Mouse (Mus musculus) G1E (cell line): ENCODE results near the gene Trmt1. TPM values are rescaled to one million over a fixed set of nuclear protein-coding genes. Genes with fewer than 3 reads are reported as not detected.
"Not testable (repeated sequence)": the region's sequence is repeated elsewhere in the genome, so short reads cannot be mapped to it uniquely, and the experiment has no call there.

Source experiments
- ATAC-seq: 2 replicates; pipeline ENCODE4 v1.8.0; 2016; ENCODE audit warnings: mild to moderate bottlenecking; ENCODE audit not compliant: insufficient number of reproducible peaks, poor library complexity, low FRiP score, severe bottlenecking; ENCODE audit errors: extremely low read depth
- DNase-seq: peaks from one replicate; pipeline ENCODE4 v3.0.0; 2012; ENCODE audit warnings: low spot score
- H3K27me3 ChIP-seq: 2 replicates; pipeline ENCODE4 v1.6.1; 2012; ENCODE audit warnings: mild to moderate bottlenecking, low read length, inconsistent platforms; ENCODE audit not compliant: insufficient read depth
- H3K36me3 ChIP-seq: replicated peaks from 2 replicates; pipeline ENCODE3; 2012; ENCODE audit warnings: mild to moderate bottlenecking, inconsistent platforms
- H3K4me1 ChIP-seq: 2 replicates; pipeline ENCODE4 v1.6.1; 2012; ENCODE audit warnings: low read depth, low read length, inconsistent platforms, mixed read lengths; ENCODE audit not compliant: insufficient read depth
- H3K4me3 ChIP-seq: 2 replicates; pipeline ENCODE4 v1.5.1; 2012; ENCODE audit warnings: low read depth, mild to moderate bottlenecking, inconsistent platforms, low read length, moderate library complexity, mixed read lengths
- H3K9me3 ChIP-seq: replicated peaks from 2 replicates; pipeline ENCODE4 v1.6.1; 2012; ENCODE audit warnings: inconsistent platforms
- CTCF ChIP-seq: IDR thresholded peaks from 2 replicates; pipeline ENCODE4 v1.5.1; 2012; ENCODE audit warnings: low read depth, low read length, inconsistent platforms, mixed read lengths
- GATA1 ChIP-seq: IDR thresholded peaks from 2 replicates; pipeline ENCODE4 v1.6.1; 2012; ENCODE audit warnings: borderline replicate concordance, low read length, inconsistent platforms, mixed read lengths
- GATA2 ChIP-seq: IDR thresholded peaks from 2 replicates; pipeline ENCODE4 v1.6.1; 2012; ENCODE audit warnings: low read depth, low read length, inconsistent platforms, borderline replicate concordance
- POLR2AphosphoS5 ChIP-seq: IDR thresholded peaks from 2 replicates; pipeline ENCODE4 v1.6.1; 2012; ENCODE audit warnings: low read depth, low read length, inconsistent platforms; ENCODE audit not compliant: insufficient replicate concordance
- TAL1 ChIP-seq: conservative IDR thresholded peaks from 2 replicates; pipeline ENCODE4 v1.6.1; 2012; ENCODE audit warnings: low read depth, low read length, inconsistent platforms, mixed read lengths
- polyA plus RNA-seq: library from polyadenylated mRNA; stranded (reverse); fragments of >175 nt; gene quantifications from 2 replicates; pipeline ENCODE4 v1.2.3, GENCODE M21; 2012
- total RNA-seq, 2 experiments: library from RNA; stranded (forward) in 1 of 2; stranded (reverse) in 1 of 2; fragments of 200-1000 nt in 1 of 2; fragments of >200 nt in 1 of 2; fragmentation: Nextera tagmentation in 1 of 2; gene quantifications; 2 replicates each; pipeline ENCODE4 v1.2.3; 2014 to 2017

Gene Trmt1
- total and polyA plus RNA-seq, 3 experiments: 64.9 to 244 (median 68.2) TPM

DNA sequence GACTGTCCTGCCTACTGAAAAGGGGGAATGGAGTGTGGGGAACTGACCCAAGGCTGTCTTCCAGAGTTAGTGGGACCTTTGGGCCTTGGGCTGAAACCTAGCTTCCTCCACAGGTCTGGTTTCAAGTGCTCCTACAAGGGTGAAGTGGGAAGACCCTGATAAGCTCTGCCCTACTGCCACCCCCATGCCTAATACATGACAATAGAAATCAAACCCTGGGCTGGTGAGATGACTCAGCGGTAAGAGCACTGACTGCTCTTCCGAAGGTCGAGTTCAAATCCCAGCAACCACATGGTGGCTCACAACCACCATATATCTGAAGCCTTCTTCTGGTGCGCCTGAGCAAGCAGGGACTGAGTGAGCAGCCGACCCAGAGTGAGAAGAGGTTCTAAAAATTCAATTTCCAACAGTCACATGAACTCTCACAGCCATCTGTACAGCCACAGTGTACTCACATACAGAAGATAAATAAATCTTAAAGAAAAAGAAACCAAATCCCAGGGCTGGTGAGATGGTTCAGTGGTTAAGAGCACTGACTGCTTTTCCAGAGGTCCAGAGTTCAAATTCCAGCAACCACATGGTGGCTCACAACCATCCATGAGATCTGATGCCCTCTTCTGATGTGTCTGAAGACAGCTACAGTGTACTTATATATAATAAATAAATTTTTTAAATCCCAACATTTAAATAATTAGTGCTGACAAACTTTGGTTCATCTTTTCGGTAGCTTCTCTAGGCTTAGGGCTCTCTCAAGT is 17.2 kb upstream of the Trmt1 start:
- no peaks in the 10 kb centered on the region for H3K9me3 ChIP-seq
- H3K36me3 ChIP-seq: peaks cover 63% of the 10 kb centered on the region
- TF ChIP-seq TAL1 (no peak), GATA1 (no peak), POLR2AphosphoS5 (no peak; the same call in 1 of the 2 replicates), GATA2 (no peak), CTCF (no peak)
- no peaks in the 10 kb centered on the region for H3K27me3 ChIP-seq
- H3K4me1 ChIP-seq: peaks cover 63% of the 10 kb centered on the region
- no peak overlapping the region for H3K4me3 ChIP-seq
- DNase-seq: no peak
- no peak for ATAC-seq

DNA sequence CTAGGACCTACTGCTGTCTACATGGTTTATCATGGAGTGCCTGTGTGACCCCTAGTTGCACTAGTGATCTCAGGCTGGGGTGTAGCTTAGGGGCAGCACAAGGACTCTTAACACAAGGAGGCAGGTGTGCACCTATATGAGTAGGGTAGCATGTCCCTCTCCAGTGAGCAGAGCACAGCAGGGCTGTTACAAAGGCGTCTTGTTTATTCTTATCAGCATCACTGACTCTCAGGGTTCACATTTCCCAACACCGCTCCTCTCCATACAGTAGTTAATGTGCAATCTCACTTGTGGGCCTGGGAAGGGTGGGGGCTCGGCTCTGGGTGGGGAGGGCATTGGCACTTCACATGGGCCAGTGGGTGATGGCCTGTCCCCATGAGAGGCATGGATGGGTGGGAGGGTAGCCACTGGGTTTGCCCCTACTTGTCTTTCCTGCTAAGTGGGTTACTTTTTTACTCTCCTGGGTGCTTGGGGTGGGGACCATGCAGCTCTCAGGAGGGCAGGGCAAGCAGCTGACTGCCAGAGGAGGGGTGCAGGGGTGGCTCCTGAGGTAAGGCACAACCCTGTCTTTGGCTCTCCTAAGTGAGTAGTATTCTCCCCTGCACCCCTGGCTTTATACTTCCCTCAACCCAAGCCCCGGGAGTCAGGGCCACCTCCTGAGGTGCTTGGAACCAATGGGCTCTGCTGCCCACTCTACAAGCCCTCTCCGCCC is 15.7 kb upstream of the Trmt1 start:
- H3K27me3 ChIP-seq, DNase-seq, H3K4me3 ChIP-seq, H3K9me3 ChIP-seq, ATAC-seq: not testable (repeated sequence)
- Histone ChIP-seq H3K4me1 (peaks cover 61% of the 10 kb centered on the region), H3K36me3 (peaks cover 78% of the 10 kb centered on the region)

DNA sequence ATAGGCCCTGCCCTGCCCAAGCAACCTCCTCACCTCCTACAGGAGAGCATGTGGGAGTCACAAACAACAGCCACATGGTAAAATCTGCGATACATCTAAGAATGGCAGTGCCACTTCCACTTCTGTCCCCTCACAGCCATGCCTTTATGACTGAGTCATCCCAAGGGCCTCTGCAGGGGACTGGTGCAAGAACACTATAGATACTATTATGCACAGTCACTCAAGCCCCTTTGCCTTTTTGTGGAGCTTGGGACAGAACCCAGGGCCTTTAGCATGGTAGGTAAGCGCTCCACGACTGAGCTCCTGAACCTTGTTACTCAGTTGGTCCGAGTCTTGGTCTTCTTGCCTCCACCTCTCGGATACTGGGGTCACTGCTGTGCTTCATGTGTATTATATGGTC is 8.8 kb upstream of the Trmt1 start:
- no peaks in the 10 kb centered on the region for H3K27me3 ChIP-seq
- H3K4me3 ChIP-seq: no peak overlapping the region
- no peaks in the 10 kb centered on the region for H3K9me3 ChIP-seq
- peaks cover 95% of the 10 kb centered on the region for H3K36me3 ChIP-seq
- TF ChIP-seq GATA2 (no peak), TAL1 (no peak), GATA1 (no peak), POLR2AphosphoS5 (no peak), CTCF (no peak)
- DNase-seq (no peak), ATAC-seq (no peak)
- peaks cover 57% of the 10 kb centered on the region for H3K4me1 ChIP-seq

DNA sequence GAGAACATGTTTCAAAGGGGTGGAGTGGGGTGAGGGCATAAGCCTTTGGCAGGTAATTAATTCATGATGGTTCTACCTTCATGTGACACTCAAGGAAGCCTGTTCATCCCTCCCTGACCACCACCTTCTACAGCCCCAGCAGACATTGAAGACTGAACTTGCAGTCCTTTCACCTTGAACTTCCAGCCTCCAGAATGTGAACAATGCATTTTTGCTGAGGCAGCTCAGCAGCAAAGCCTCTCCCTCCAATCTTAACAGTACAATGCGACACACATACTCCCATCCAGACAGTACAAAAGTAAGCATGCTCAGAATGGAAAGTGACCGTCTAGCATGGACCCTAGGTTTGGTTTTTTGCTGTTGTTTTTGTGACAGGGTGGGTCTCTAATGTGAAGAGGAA is 4.6 kb upstream of the Trmt1 start:
- H3K4me3 ChIP-seq: no peak overlapping the region
- H3K9me3 ChIP-seq: no peaks in the 10 kb centered on the region
- peaks cover 74% of the 10 kb centered on the region for H3K4me1 ChIP-seq
- ATAC-seq (no peak), DNase-seq (no peak)
- H3K36me3 ChIP-seq: peaks cover 91% of the 10 kb centered on the region
- H3K27me3 ChIP-seq: no peaks in the 10 kb centered on the region
- TF ChIP-seq CTCF (no peak), TAL1 (no peak), POLR2AphosphoS5 (no peak)

DNA sequence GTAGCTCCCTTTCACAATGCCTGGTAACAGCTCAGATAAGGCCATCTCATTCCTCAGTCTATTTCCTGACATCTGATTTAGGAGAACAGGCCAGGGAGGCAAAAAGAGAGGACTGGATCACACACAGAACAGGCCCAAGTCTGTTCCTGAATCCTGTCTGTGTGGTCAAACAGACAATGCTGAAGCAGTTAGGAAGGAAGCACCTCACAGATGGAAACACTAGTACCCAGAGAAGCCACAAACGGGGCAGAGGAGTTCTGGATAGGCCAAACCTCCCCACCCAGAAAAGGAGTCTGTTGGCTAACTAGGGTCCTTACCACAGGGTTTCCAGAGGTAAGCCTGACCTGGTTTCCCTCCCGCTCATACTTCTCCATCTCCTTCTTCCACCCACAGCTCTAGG is 3.9 kb upstream of the Trmt1 start:
- TF ChIP-seq POLR2AphosphoS5 (no peak), GATA1 (no peak), CTCF (no peak)
- DNase-seq: no peak
- no peak overlapping the region for H3K4me3 ChIP-seq
- no peaks in the 10 kb centered on the region for H3K9me3 ChIP-seq
- H3K4me1 ChIP-seq: peaks cover 69% of the 10 kb centered on the region
- ATAC-seq: no peak
- no peaks in the 10 kb centered on the region for H3K27me3 ChIP-seq
- H3K36me3 ChIP-seq: peaks cover 84% of the 10 kb centered on the region

DNA sequence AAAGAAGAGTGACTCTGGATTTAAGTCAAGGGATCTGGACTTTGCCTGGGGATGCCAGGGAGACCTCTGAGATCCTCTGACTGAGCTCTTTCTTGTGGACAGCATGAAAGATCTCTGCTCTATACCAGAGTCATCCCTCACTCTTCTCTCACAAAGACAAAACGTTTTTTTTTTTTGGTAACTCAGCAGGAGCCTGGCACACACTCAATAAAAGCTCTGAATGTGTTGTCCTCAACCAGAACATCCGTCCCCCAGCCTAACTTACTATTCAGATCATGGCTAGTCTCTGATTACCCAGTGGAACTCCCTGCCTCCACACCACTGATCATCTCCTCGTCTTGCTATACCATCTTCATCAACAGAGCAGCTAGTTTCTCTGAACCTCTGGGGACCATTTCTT is 1.6 kb upstream of the Trmt1 start:
- Histone ChIP-seq H3K4me1 (peaks cover 73% of the 10 kb centered on the region), H3K36me3 (peaks cover 63% of the 10 kb centered on the region), H3K27me3 (no peaks in the 10 kb centered on the region), H3K4me3 (no peak overlapping the region), H3K9me3 (no peaks in the 10 kb centered on the region)
- TF ChIP-seq GATA2 (no peak), GATA1 (no peak), TAL1 (no peak), CTCF (no peak), POLR2AphosphoS5 (no peak)
- no peak for ATAC-seq
- no peak for DNase-seq
